Mouse (Mus musculus) hindbrain, postnatal 0 days (tissue): Measurements from ENCODE around the gene Gm4070. TPM values are rescaled to one million over a fixed set of nuclear protein-coding genes. Genes with fewer than 3 reads are reported as not detected.

Experiments
- polyA plus RNA-seq: library from polyadenylated mRNA; unstranded; fragments of >200 nt; fragmentation: Nextera tagmentation; extraction: Ambion mirVana; gene quantifications from 2 replicates; pipeline ENCODE4 v1.2.1, GENCODE M21; 2015
- total RNA-seq: library from RNA; depleted of rRNA; stranded (reverse); fragments of >200 nt; gene quantifications from 2 replicates; pipeline ENCODE4 v1.2.3, GENCODE M21; 2014; rRNA removed

Gm4070 gene
- total and polyA plus RNA-seq, 2 experiments from 2014 or later: 0.16 to 0.47 TPM

Other genes with a start within 250 kb of the Gm4070 start
- gene Ilk, start 217.4 kb downstream of the Gm4070 start, total RNA-seq: 128 and 134 TPM in 2 replicates
- gene Ilk, start 217.4 kb downstream of the Gm4070 start, polyA plus RNA-seq: 159 and 165 TPM in 2 replicates
- gene Rrp8, start 216.6 kb downstream of the Gm4070 start, total RNA-seq: 14.5 TPM in 2 replicates
- gene Rrp8, start 216.6 kb downstream of the Gm4070 start, polyA plus RNA-seq: 18.9 and 20.8 TPM in 2 replicates
- gene Taf10, start 209.6 kb downstream of the Gm4070 start, total RNA-seq: 83.8 and 111 TPM in 2 replicates
- gene Taf10, start 209.6 kb downstream of the Gm4070 start, polyA plus RNA-seq: 120 and 124 TPM in 2 replicates
- 64.6 and 74.7 TPM in 2 replicates for gene Tpp1, start 201.7 kb downstream of the Gm4070 start, total RNA-seq
- 47.1 and 53.7 TPM in 2 replicates for gene Tpp1, start 201.7 kb downstream of the Gm4070 start, polyA plus RNA-seq
- gene Dchs1, start 166.3 kb downstream of the Gm4070 start, total RNA-seq: 96.9 and 109 TPM in 2 replicates
- gene Dchs1, start 166.3 kb downstream of the Gm4070 start, polyA plus RNA-seq: 6.0 and 6.6 TPM in 2 replicates
- gene Mrpl17, start 142.9 kb downstream of the Gm4070 start, total RNA-seq: 6.6 and 20.1 TPM in 2 replicates
- gene Mrpl17, start 142.9 kb downstream of the Gm4070 start, polyA plus RNA-seq: 225 and 226 TPM in 2 replicates